Mouse (Mus musculus) CH12.LX (cell line): ENCODE measurements around the gene Plscr1. TPM values are rescaled to one million over a fixed set of nuclear protein-coding genes. Genes with fewer than 3 reads are reported as not detected.

Experiments
- DNase-seq: peaks from one replicate; pipeline ENCODE4 v3.0.0-alpha.2; 2013; ENCODE audit errors: extremely low read depth
- H3K27ac ChIP-seq: 2 replicates; pipeline ENCODE4 v1.5.1; 2012; ENCODE audit warnings: low read depth, mild to moderate bottlenecking, control low read depth, moderate library complexity; ENCODE audit not compliant: insufficient read depth
- H3K27me3 ChIP-seq: replicated peaks from 2 replicates; pipeline ENCODE3; 2012; ENCODE audit warnings: inconsistent platforms
- H3K36me3 ChIP-seq, 2 experiments: replicated peaks in 1 of 2; 2 replicates each; pipeline versions ENCODE3 to v1.6.1; 2012; ENCODE audit warnings: inconsistent platforms in 1 of 2, low read length in 1 of 2, mild to moderate bottlenecking in 1 of 2, mixed read lengths in 1 of 2, moderate library complexity in 1 of 2; ENCODE audit not compliant: control insufficient read depth in 1 of 2, insufficient read depth in 1 of 2
- H3K4me1 ChIP-seq, 2 experiments: 2 replicates each; pipeline ENCODE4 v1.6.1; 2012; ENCODE audit warnings: inconsistent platforms in 1 of 2, moderate library complexity in 1 of 2; ENCODE audit not compliant: insufficient read depth in 2 of 2, control insufficient read depth in 1 of 2
- H3K4me2 ChIP-seq: 2 replicates; pipeline ENCODE4 v1.6.1; 2012; ENCODE audit warnings: low read depth, mild to moderate bottlenecking, control low read depth; ENCODE audit not compliant: poor library complexity, insufficient read depth, severe bottlenecking
- H3K4me3 ChIP-seq, 3 experiments: fragments of 150-350 bp in 1 of 3; sonication (generic) in 1 of 3; replicated peaks in 1 of 3; 2 replicates each; pipeline versions ENCODE3 to v1.5.1; 2011 to 2012; ENCODE audit warnings: low read depth in 2 of 3, low read length in 2 of 3, mild to moderate bottlenecking in 2 of 3, moderate library complexity in 2 of 3, control low read depth in 1 of 3, improper control_type of control experiment in 1 of 3, inconsistent platforms in 1 of 3, mixed read lengths in 1 of 3; ENCODE audit not compliant: poor library complexity in 1 of 3
- H3K79me2 ChIP-seq: replicated peaks from 2 replicates; pipeline ENCODE4 v1.6.1; 2012; ENCODE audit warnings: mild to moderate bottlenecking, moderate library complexity; ENCODE audit not compliant: control insufficient read depth, poor library complexity, insufficient read depth, severe bottlenecking; ENCODE audit errors: extremely low read depth
- H3K9ac ChIP-seq: 2 replicates; pipeline ENCODE4 v1.6.1; 2012; ENCODE audit warnings: low read depth, mild to moderate bottlenecking, control low read depth, moderate library complexity; ENCODE audit not compliant: insufficient read depth
- H3K9me3 ChIP-seq: replicated peaks from 2 replicates; pipeline ENCODE3; 2012; ENCODE audit warnings: low read length, inconsistent platforms, mixed read lengths
- ELF1 ChIP-seq: IDR thresholded peaks from 2 replicates; pipeline ENCODE4 v1.6.1; 2014; ENCODE audit warnings: low read depth, mild to moderate bottlenecking, inconsistent platforms, low read length, improper control_type of control experiment
- EP300 ChIP-seq: IDR thresholded peaks from 2 replicates; pipeline ENCODE4 v1.6.1; 2011; ENCODE audit warnings: low read length, improper control_type of control experiment
- ETS1 ChIP-seq: conservative IDR thresholded peaks from 2 replicates; pipeline ENCODE4 v1.6.1; 2012; ENCODE audit warnings: low read depth, mild to moderate bottlenecking, inconsistent platforms, low read length, improper control_type of control experiment, moderate library complexity
- HCFC1 ChIP-seq: IDR thresholded peaks from 2 replicates; pipeline ENCODE4 v1.6.1; 2012; ENCODE audit warnings: low read depth, mild to moderate bottlenecking, inconsistent platforms, low read length, improper control_type of control experiment
- JUND ChIP-seq: conservative IDR thresholded peaks from 2 replicates; pipeline ENCODE4 v1.6.1; 2011; ENCODE audit warnings: low read depth, low read length, improper control_type of control experiment
- KAT2A ChIP-seq: IDR thresholded peaks from 2 replicates; pipeline ENCODE4 v1.6.1; 2012; ENCODE audit warnings: low read length, improper control_type of control experiment, inconsistent platforms; ENCODE audit not compliant: insufficient replicate concordance
- MAFK ChIP-seq: IDR thresholded peaks from 2 replicates; pipeline ENCODE4 v1.6.1; 2011; ENCODE audit warnings: low read length, improper control_type of control experiment; ENCODE audit not compliant: insufficient replicate concordance
- MEF2A ChIP-seq: IDR thresholded peaks from 2 replicates; pipeline ENCODE4 v1.6.1; 2014; ENCODE audit warnings: low read depth, mild to moderate bottlenecking, inconsistent platforms, low read length, improper control_type of control experiment, borderline replicate concordance
- MYC ChIP-seq: IDR thresholded peaks from 2 replicates; pipeline ENCODE4 v1.6.1; 2011; ENCODE audit warnings: low read depth, mild to moderate bottlenecking, improper control_type of control experiment, low read length
- NELFE ChIP-seq: IDR thresholded peaks from 2 replicates; pipeline ENCODE4 v1.6.1; 2011; ENCODE audit warnings: low read depth, low read length, improper control_type of control experiment
- PAX5 ChIP-seq: IDR thresholded peaks from 2 replicates; pipeline ENCODE4 v1.6.1; 2012; ENCODE audit warnings: low read length, inconsistent platforms, mixed read lengths
- POLR2A ChIP-seq: IDR thresholded peaks from 2 replicates; pipeline ENCODE4 v1.6.1; 2011; ENCODE audit warnings: low read depth, mild to moderate bottlenecking, improper control_type of control experiment, low read length
- RCOR1 ChIP-seq: conservative IDR thresholded peaks from 2 replicates; pipeline ENCODE4 v1.6.1; 2012; ENCODE audit warnings: low read depth, mild to moderate bottlenecking, inconsistent platforms, low read length, improper control_type of control experiment
- SIN3A ChIP-seq: IDR thresholded peaks from 2 replicates; pipeline ENCODE4 v1.6.1; 2012; ENCODE audit warnings: low read length, improper control_type of control experiment, inconsistent platforms
- SMC3 ChIP-seq: IDR thresholded peaks from 2 replicates; pipeline ENCODE4 v1.6.1; 2011; ENCODE audit warnings: low read depth, low read length, improper control_type of control experiment
- TBP ChIP-seq: conservative IDR thresholded peaks from 2 replicates; pipeline ENCODE4 v1.6.1; 2011; ENCODE audit warnings: low read depth, low read length, improper control_type of control experiment
- UBTF ChIP-seq: IDR thresholded peaks from 2 replicates; pipeline ENCODE4 v1.6.1; 2012; ENCODE audit warnings: low read depth, mild to moderate bottlenecking, inconsistent platforms, low read length, improper control_type of control experiment, moderate library complexity
- USF1 ChIP-seq: IDR thresholded peaks from 2 replicates; pipeline ENCODE4 v1.6.1; 2014; ENCODE audit warnings: low read depth, mild to moderate bottlenecking, inconsistent platforms, low read length, improper control_type of control experiment
- ZC3H11A ChIP-seq: IDR thresholded peaks from 2 replicates; pipeline ENCODE4 v1.6.1; 2012; ENCODE audit warnings: low read depth, mild to moderate bottlenecking, inconsistent platforms, low read length, improper control_type of control experiment
- ZMIZ1 ChIP-seq: IDR thresholded peaks from 2 replicates; pipeline ENCODE4 v1.6.1; 2012; ENCODE audit warnings: low read depth, mild to moderate bottlenecking, inconsistent platforms, low read length, improper control_type of control experiment
- ZNF384 ChIP-seq: IDR thresholded peaks from 2 replicates; pipeline ENCODE4 v1.6.1; 2012; ENCODE audit warnings: low read depth, low read length, improper control_type of control experiment, inconsistent platforms
- dilution Hi-C: fragments of 300-500 bp; cut with MboI; formaldehyde crosslinking; loops from 2 replicates; pipeline ENCODE4 v1.14.3; 2020; ENCODE audit warnings: low sequenced_read_pairs; ENCODE audit not compliant: extremely low pct_unique_long_range_greater_than_20kb, extremely low pct_ligation_motif_present
- in situ Hi-C: fragments of 300-500 bp; cut with MboI; formaldehyde crosslinking; loops from 3 replicates; pipeline ENCODE4 v1.14.3; 2019; ENCODE audit warnings: low sequenced_read_pairs, low pct_ligation_motif_present, low pct_unique_long_range_greater_than_20kb, mixed read lengths
- polyA plus RNA-seq: library from polyadenylated mRNA; unstranded; fragments of >175 nt; gene quantifications from 2 replicates; pipeline ENCODE4 v1.2.1, GENCODE M21; 2012; ENCODE audit warnings: low read depth; ENCODE audit not compliant: insufficient read length
- total RNA-seq, 2 experiments: library from RNA; depleted of rRNA; stranded (reverse); fragments of 300-350 nt in 1 of 2; fragments of >200 nt in 1 of 2; gene quantifications; 2 replicates each; pipeline ENCODE4 v1.2.3; 2012 to 2014

Gene Plscr1
- total and polyA plus RNA-seq, 3 experiments, result 194 to 489 (median 403) TPM

- DNase-seq, result no peak
- dilution Hi-C loops, result no loop called here
- no peak overlapping the region for H3K4me2 ChIP-seq
- in situ Hi-C loops, result no loop called here
- no peak overlapping the region for H3K27ac ChIP-seq
- peaks cover 0 to 1% of the 10 kb centered on the region in 2 experiments; a peak in 2 of 4 replicates for H3K4me1 ChIP-seq
- peaks cover 5 to 33% of the 10 kb centered on the region in 2 experiments for H3K36me3 ChIP-seq
- H3K79me2 ChIP-seq, result no peaks in the 10 kb centered on the region
- H3K4me3 ChIP-seq, result no peak overlapping the region
- TF ChIP-seq HCFC1 (no peak), UBTF (no peak), MEF2A (no peak), ETS1 (no peak), RCOR1 (no peak), PAX5 (no peak), KAT2A (no peak), POLR2A (no peak), MYC (no peak), JUND (no peak), ELF1 (no peak), ZMIZ1 (no peak), SMC3 (no peak), NELFE (no peak), EP300 (no peak), MAFK (no peak), USF1 (no peak)
- H3K9me3 ChIP-seq, result no peaks in the 10 kb centered on the region
- no peak overlapping the region for H3K9ac ChIP-seq
- H3K27me3 ChIP-seq, result no peaks in the 10 kb centered on the region
These were observed 30.5 kb downstream of the Plscr1 start for GRCm38 (mm10) chr9:92280048-92280447.

- Histone ChIP-seq H3K27me3 (no peaks in the 10 kb centered on the region), H3K4me2 (no peak overlapping the region), H3K79me2 (no peaks in the 10 kb centered on the region), H3K9me3 (no peaks in the 10 kb centered on the region), H3K4me1 (no peaks in the 10 kb centered on the region), H3K36me3 (peaks cover 10 to 25% of the 10 kb centered on the region in 2 experiments), H3K4me3 (no peak overlapping the region), H3K9ac (no peak overlapping the region), H3K27ac (no peak overlapping the region)
- dilution Hi-C loops (no loop called here), in situ Hi-C loops (no loop called here)
- DNase-seq, result no peak
- no peak for TF ChIP-seq MYC
- TF ChIP-seq PAX5, result no peak
- TF ChIP-seq TBP, result no peak
- no peak for TF ChIP-seq UBTF
- no peak for TF ChIP-seq ZC3H11A
- no peak for TF ChIP-seq HCFC1
- no peak for TF ChIP-seq SIN3A
- TF ChIP-seq ZNF384, result peak; percentile 78
These were observed 33.1 kb downstream of the Plscr1 start for GRCm38 (mm10) chr9:92282563-92283171.
